Mouse (Mus musculus) cerebellum, adult 2 months (tissue): ENCODE results near the gene Tiprl. TPM values are rescaled to one million over a fixed set of nuclear protein-coding genes. Genes with fewer than 3 reads are reported as not detected.

Experiments used
- DNase-seq, 2 experiments: peaks; one replicate each; pipeline ENCODE4 v3.0.0; 2021
- H3K27ac ChIP-seq: fragments of 200-500 bp; 2 replicates; pipeline ENCODE4 v1.5.1; 2012; ENCODE audit warnings: low read length, control low read depth, inconsistent platforms; ENCODE audit not compliant: insufficient read depth
- H3K27me3 ChIP-seq: fragments of 200-500 bp; 2 replicates; pipeline ENCODE4 v1.6.1; 2012; ENCODE audit warnings: inconsistent platforms, mild to moderate bottlenecking, low read length, moderate library complexity; ENCODE audit not compliant: control insufficient read depth, insufficient read depth
- H3K4me1 ChIP-seq: fragments of 200-500 bp; 2 replicates; pipeline ENCODE4 v1.6.1; 2011; ENCODE audit warnings: low read length; ENCODE audit not compliant: control insufficient read depth, insufficient read depth
- H3K4me3 ChIP-seq: fragments of 200-500 bp; replicated peaks from 2 replicates; pipeline ENCODE3; 2011; ENCODE audit warnings: mild to moderate bottlenecking, low read depth, low read length, control low read depth; ENCODE audit not compliant: insufficient read depth
- CTCF ChIP-seq: fragments of 200-500 bp; IDR thresholded peaks from 2 replicates; pipeline ENCODE4 v1.5.1; 2011; ENCODE audit warnings: low read depth, mild to moderate bottlenecking, control low read depth, low read length, moderate library complexity, borderline replicate concordance; ENCODE audit not compliant: insufficient read depth
- POLR2A ChIP-seq: fragments of 200-500 bp; IDR thresholded peaks from 2 replicates; pipeline ENCODE4 v1.6.1; 2011; ENCODE audit warnings: low read length, control low read depth, borderline replicate concordance; ENCODE audit not compliant: insufficient read depth
- WGBS: fragments of 180-500 bp; shearing (Covaris S2); methylation state at CpG from one replicate; pipeline ENCODE4 v1.1.7; 2018; 5-methylcytosine and 5-hydroxymethylcytosine counted together
- polyA plus RNA-seq: library from polyadenylated mRNA; depleted of rRNA; stranded (reverse); fragments of >200 nt; gene quantifications from 2 replicates; pipeline ENCODE4 v1.2.3, GENCODE M21; 2012; rRNA removed

The Tiprl gene
- polyA plus RNA-seq, 1 experiment, result 52.2 TPM

DNA sequence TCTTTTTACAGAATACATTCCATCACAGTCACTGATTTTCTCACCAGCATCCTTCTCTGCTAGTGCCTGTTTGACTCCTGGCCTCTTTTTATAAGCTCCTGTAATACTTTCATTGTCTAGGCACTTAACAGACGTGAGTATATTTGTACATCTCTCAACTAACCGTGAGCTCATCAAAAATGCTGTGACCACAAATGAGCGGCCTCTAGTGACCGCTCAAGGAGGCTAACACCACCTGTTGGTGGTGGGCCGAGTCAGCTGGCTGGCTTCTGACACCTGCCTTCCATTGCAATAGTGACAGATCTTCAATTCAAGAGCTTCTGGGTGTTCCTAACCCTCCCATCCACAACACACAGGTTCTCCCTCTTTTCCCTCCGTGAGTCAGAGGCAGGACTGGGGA, 53.4 kb downstream of the Tiprl start:
- H3K4me3 ChIP-seq, result no peak overlapping the region
- DNase-seq, result no peak
- WGBS, result 78% methylated on average over 6 of the region's 6 CpGs
- TF ChIP-seq CTCF (no peak), POLR2A (no peak)
- no peak overlapping the region for H3K27ac ChIP-seq
- no peaks in the 10 kb centered on the region for H3K4me1 ChIP-seq
- H3K27me3 ChIP-seq, result no peaks in the 10 kb centered on the region

GRCm38 (mm10) chr1:165179321-165179720, 57.5 kb downstream of the Tiprl start:
- no peak for DNase-seq
- H3K4me3 ChIP-seq, result no peak overlapping the region

GRCm38 (mm10) chr1:165178075-165178474, 58.7 kb downstream of the Tiprl start:
- Histone ChIP-seq H3K4me1 (peaks cover 5% of the 10 kb centered on the region; the same call in 1 of the 2 replicates), H3K27ac (no peak overlapping the region), H3K4me3 (no peak overlapping the region), H3K27me3 (no peaks in the 10 kb centered on the region)
- DNase-seq, result no peak
- TF ChIP-seq CTCF (no peak), POLR2A (no peak)
- WGBS, result 16% methylated on average over 6 of the region's 6 CpGs

More at GRCm38 (mm10) chr1:165179321-165179720, 57.5 kb downstream of the Tiprl start:
- Histone ChIP-seq H3K4me1 (peaks cover 5% of the 10 kb centered on the region; the same call in 1 of the 2 replicates), H3K27me3 (no peaks in the 10 kb centered on the region), H3K27ac (no peak overlapping the region)
- TF ChIP-seq CTCF (no peak), POLR2A (no peak)
- WGBS, result 73% methylated on average over 5 of the region's 5 CpGs

- WGBS, result 63% methylated on average over 9 of the region's 9 CpGs
- DNase-seq, result no peak
- no peaks in the 10 kb centered on the region for H3K27me3 ChIP-seq
- no peak for TF ChIP-seq POLR2A
- no peak for TF ChIP-seq CTCF
- H3K4me1 ChIP-seq, result peaks cover 5% of the 10 kb centered on the region; the same call in 1 of the 2 replicates
- H3K4me3 ChIP-seq, result no peak overlapping the region
- no peak overlapping the region for H3K27ac ChIP-seq
These were observed 62.7 kb downstream of the Tiprl start for GRCm38 (mm10) chr1:165174059-165174616.

GRCm38 (mm10) chr1:165171277-165171676, 65.5 kb downstream of the Tiprl start:
- no peak overlapping the region for H3K4me3 ChIP-seq
- no peak for TF ChIP-seq CTCF
- TF ChIP-seq POLR2A, result no peak
- 77% methylated on average over 8 of the region's 8 CpGs for WGBS

GRCm38 (mm10) chr1:165170157-165170556, 66.6 kb downstream of the Tiprl start:
- no peaks in the 10 kb centered on the region for H3K27me3 ChIP-seq
- no peak overlapping the region for H3K27ac ChIP-seq
- DNase-seq, result no peak
- H3K4me1 ChIP-seq, result no peaks in the 10 kb centered on the region
- TF ChIP-seq CTCF, result no peak
- no peak for TF ChIP-seq POLR2A
- no peak overlapping the region for H3K4me3 ChIP-seq
- WGBS, result 77% methylated on average over 5 of the region's 5 CpGs

More at GRCm38 (mm10) chr1:165171277-165171676, 65.5 kb downstream of the Tiprl start:
- Histone ChIP-seq H3K27ac (no peak overlapping the region), H3K27me3 (no peaks in the 10 kb centered on the region), H3K4me1 (no peaks in the 10 kb centered on the region)
- no peak for DNase-seq

DNA sequence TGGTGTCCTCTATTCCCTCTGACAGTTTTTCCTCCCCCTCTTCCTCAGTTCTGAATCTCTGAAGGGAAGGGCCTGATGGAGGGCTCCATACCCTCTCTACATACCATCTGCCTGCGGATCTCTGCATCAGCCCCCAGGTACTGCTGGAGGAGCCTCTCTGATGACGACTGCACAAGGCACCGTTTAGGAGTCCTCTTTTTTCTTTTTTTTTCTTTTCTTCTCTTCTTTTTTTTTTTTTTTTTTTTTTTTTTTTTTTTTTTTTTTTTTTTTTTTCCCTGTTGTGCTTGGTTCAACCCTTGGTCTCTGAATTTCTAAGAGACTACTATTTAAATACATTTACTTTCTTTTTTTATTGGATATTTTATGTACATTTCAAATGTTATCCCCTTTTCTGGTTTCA, 67.3 kb downstream of the Tiprl start:
- Histone ChIP-seq H3K27ac (no peak overlapping the region), H3K4me3 (no peak overlapping the region), H3K27me3 (no peaks in the 10 kb centered on the region), H3K4me1 (no peaks in the 10 kb centered on the region)
- DNase-seq, result no peak
- WGBS, result 71% methylated on average over 3 of the region's 3 CpGs
- TF ChIP-seq CTCF (no peak), POLR2A (no peak)

DNA sequence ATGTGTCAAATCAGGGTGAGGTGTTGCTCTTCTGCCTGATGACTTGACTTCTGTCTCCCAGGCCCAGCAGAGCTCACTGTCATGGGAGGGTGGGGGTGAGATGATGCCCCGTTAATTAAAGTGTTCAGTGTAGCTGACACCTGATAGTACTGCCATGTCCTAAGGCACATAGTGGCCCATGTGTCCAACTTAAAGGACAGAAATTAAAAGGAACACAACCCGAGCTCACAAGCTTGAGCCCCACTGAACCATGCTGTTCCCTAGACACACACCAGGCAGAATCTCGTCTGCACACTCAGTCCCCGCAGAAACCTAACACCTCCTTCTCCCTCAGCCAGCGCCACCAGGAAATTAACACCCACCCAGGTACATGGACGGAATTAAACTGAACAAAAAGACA, 71.9 kb downstream of the Tiprl start:
- WGBS, result 88% methylated on average over 6 of the region's 6 CpGs
- Histone ChIP-seq H3K4me1 (no peaks in the 10 kb centered on the region), H3K27me3 (no peaks in the 10 kb centered on the region), H3K4me3 (no peak overlapping the region), H3K27ac (no peak overlapping the region)
- no peak for DNase-seq
- TF ChIP-seq POLR2A, result no peak
- no peak for TF ChIP-seq CTCF

Other genes starting within 250 kb of the Tiprl start
- not detected in 2 replicates for gene Tbx19, start 76.2 kb downstream of the Tiprl start, polyA plus RNA-seq
- 11.3 and 12.0 TPM in 2 replicates for gene Sft2d2, start 42.6 kb downstream of the Tiprl start, polyA plus RNA-seq
- gene Gpr161, start 58.8 kb upstream of the Tiprl start, polyA plus RNA-seq, result 3.3 and 3.8 TPM in 2 replicates
- 46.6 and 47.7 TPM in 2 replicates for gene Dcaf6, start 223.5 kb upstream of the Tiprl start, polyA plus RNA-seq
- gene Mpc2, start 223.6 kb upstream of the Tiprl start, polyA plus RNA-seq, result 176 and 187 TPM in 2 replicates
- 0.22 and 0.28 TPM in 2 replicates for gene Adcy10, start 248.2 kb upstream of the Tiprl start, polyA plus RNA-seq